Mouse (Mus musculus) neural tube, embryonic 13.5 days (tissue): ENCODE measurements around the gene Klra2. TPM values are rescaled to one million over a fixed set of nuclear protein-coding genes. Genes with fewer than 3 reads are reported as not detected.

Experiments
- ATAC-seq: fragments of 200-750 bp; cut with Nextera tagmentation; 2 replicates; pipeline ENCODE4 v1.8.0; 2017; ENCODE audit warnings: low read depth, mild to moderate bottlenecking, moderate TSS enrichment, moderate library complexity
- H3K27ac ChIP-seq: fragments of 300-500 bp; sonication (generic); replicated peaks from 2 replicates; pipeline ENCODE4 v1.5.1; 2015; ENCODE audit warnings: moderate library complexity, mild to moderate bottlenecking, inconsistent platforms
- H3K27me3 ChIP-seq: fragments of 300-500 bp; sonication (generic); 2 replicates; pipeline ENCODE4 v1.6.1; 2015; ENCODE audit warnings: mild to moderate bottlenecking, inconsistent platforms
- H3K36me3 ChIP-seq: fragments of 300-500 bp; sonication (generic); 2 replicates; pipeline ENCODE4 v1.6.1; 2015; ENCODE audit warnings: mild to moderate bottlenecking, inconsistent platforms
- H3K4me1 ChIP-seq: fragments of 300-500 bp; sonication (generic); replicated peaks from 2 replicates; pipeline ENCODE4 v1.6.1; 2015; ENCODE audit warnings: inconsistent platforms
- H3K4me2 ChIP-seq: fragments of 300-500 bp; sonication (generic); 2 replicates; pipeline ENCODE4 v1.6.1; 2015; ENCODE audit warnings: inconsistent platforms, mild to moderate bottlenecking, moderate library complexity
- H3K4me3 ChIP-seq: fragments of 300-500 bp; sonication (generic); 2 replicates; pipeline ENCODE4 v1.5.1; 2015; ENCODE audit warnings: mild to moderate bottlenecking, inconsistent platforms
- H3K9ac ChIP-seq: fragments of 300-500 bp; sonication (generic); 2 replicates; pipeline ENCODE4 v1.6.1; 2015; ENCODE audit warnings: moderate library complexity, mild to moderate bottlenecking, inconsistent platforms
- H3K9me3 ChIP-seq: fragments of 300-500 bp; sonication (generic); 2 replicates; pipeline ENCODE4 v1.6.1; 2016; ENCODE audit warnings: inconsistent platforms
- WGBS: fragments of 180-500 bp; shearing (Covaris S2); methylation state at CpG from one replicate; pipeline ENCODE4 v1.1.7; 2015; 5-methylcytosine and 5-hydroxymethylcytosine counted together
- polyA plus RNA-seq: library from polyadenylated mRNA; unstranded; fragments of >200 nt; fragmentation: Nextera tagmentation; extraction: Ambion mirVana; gene quantifications from 2 replicates; pipeline ENCODE4 v1.2.1, GENCODE M21; 2015

The Klra2 gene
- polyA plus RNA-seq, 1 experiment from 2014 or later: 0.11 TPM

GRCm38 (mm10) chr6:131262778-131263177 lies 15.6 kb upstream of the Klra2 start:
- WGBS: 71% methylated on average over 3 of the region's 3 CpGs
- Histone ChIP-seq H3K27ac (no peak overlapping the region), H3K4me3 (no peak overlapping the region), H3K9me3 (no peaks in the 10 kb centered on the region), H3K27me3 (no peaks in the 10 kb centered on the region), H3K4me1 (no peaks in the 10 kb centered on the region), H3K9ac (no peak overlapping the region), H3K4me2 (no peak overlapping the region), H3K36me3 (no peaks in the 10 kb centered on the region)
- no peak for ATAC-seq

- H3K9me3 ChIP-seq: no peaks in the 10 kb centered on the region
- no peaks in the 10 kb centered on the region for H3K27me3 ChIP-seq
- no peak overlapping the region for H3K27ac ChIP-seq
- ATAC-seq: no peak
- H3K9ac ChIP-seq: no peak overlapping the region
- no peak overlapping the region for H3K4me3 ChIP-seq
- H3K4me1 ChIP-seq: no peaks in the 10 kb centered on the region
- no peak overlapping the region for H3K4me2 ChIP-seq
- H3K36me3 ChIP-seq: no peaks in the 10 kb centered on the region
- WGBS: 83% methylated on average over 3 of the region's 3 CpGs
Measured at GRCm38 (mm10) chr6:131262009-131262408, 14.8 kb upstream of the Klra2 start.

- H3K27me3 ChIP-seq: no peaks in the 10 kb centered on the region
- no peak for ATAC-seq
- H3K27ac ChIP-seq: no peak overlapping the region
- no peak overlapping the region for H3K4me3 ChIP-seq
- H3K4me2 ChIP-seq: no peak overlapping the region
- H3K4me1 ChIP-seq: no peaks in the 10 kb centered on the region
- WGBS: 84% methylated on average over 2 of the region's 2 CpGs
- H3K9ac ChIP-seq: no peak overlapping the region
- peaks cover 11% of the 10 kb centered on the region; the same call in 1 of the 2 replicates for H3K9me3 ChIP-seq
- H3K36me3 ChIP-seq: no peaks in the 10 kb centered on the region
Measured at GRCm38 (mm10) chr6:131245081-131245480, 2.1 kb downstream of the Klra2 start.

Other genes with a start within 250 kb of the Klra2 start
- gene Magohb, start 45.9 kb upstream of the Klra2 start, polyA plus RNA-seq: 46.0 and 51.4 TPM in 2 replicates
- 1.4 and 1.9 TPM in 2 replicates for gene Styk1, start 106.2 kb upstream of the Klra2 start, polyA plus RNA-seq
- 19.8 and 24.5 TPM in 2 replicates for gene Ybx3, start 141.1 kb upstream of the Klra2 start, polyA plus RNA-seq
- not detected in 2 replicates for gene 5430401F13Rik, start 239.0 kb upstream of the Klra2 start, polyA plus RNA-seq
- gene Gm6619, start 239.0 kb upstream of the Klra2 start, polyA plus RNA-seq: not detected in 2 replicates